Mouse (Mus musculus): Measurements from ENCODE around the gene Tmod1. TPM values are rescaled to one million over a fixed set of nuclear protein-coding genes. Genes with fewer than 3 reads are reported as not detected.

The Tmod1 gene
- total RNA-seq, 1 experiment from 2014 or later: 1.2 TPM

GRCm38 (mm10) chr4:46117536-46117935 is 78.8 kb downstream of the Tmod1 start:
- ATAC-seq (ENCODE audit: extremely low read depth, insufficient number of reproducible peaks, low FRiP score, poor library complexity, severe bottlenecking): no peak

- no peak for ATAC-seq (ENCODE audit: extremely low read depth, insufficient number of reproducible peaks, low FRiP score, poor library complexity, severe bottlenecking)
Observed at GRCm38 (mm10) chr4:46119514-46120094, 80.9 kb downstream of the Tmod1 start.

- no peak for ATAC-seq (ENCODE audit: extremely low read depth, insufficient number of reproducible peaks, low FRiP score, poor library complexity, severe bottlenecking)
Observed at GRCm38 (mm10) chr4:46120767-46121166, 82.0 kb downstream of the Tmod1 start.

DNA sequence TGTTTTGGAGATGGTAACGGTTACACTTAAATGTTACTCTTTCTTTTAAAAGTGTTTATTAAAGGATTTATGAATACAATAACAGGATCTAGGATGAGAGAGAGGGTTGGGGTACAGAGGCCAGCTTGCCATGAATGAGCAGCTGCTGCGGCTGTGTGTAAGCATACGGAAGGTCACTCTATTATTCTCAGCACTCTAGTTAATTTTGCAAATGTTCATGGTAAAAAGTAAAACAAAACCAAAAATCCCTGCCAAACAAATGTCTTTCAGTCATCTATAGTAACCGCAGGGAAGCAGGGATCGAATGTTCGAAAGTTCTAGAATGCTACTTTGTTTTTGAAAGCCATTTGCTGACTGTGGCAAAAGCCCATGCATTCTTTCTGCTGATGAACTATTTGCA is 84.6 kb downstream of the Tmod1 start:
- ATAC-seq (ENCODE audit: extremely low read depth, insufficient number of reproducible peaks, low FRiP score, poor library complexity, severe bottlenecking): no peak

GRCm38 (mm10) chr4:46126541-46126940 is 87.8 kb downstream of the Tmod1 start:
- ATAC-seq (ENCODE audit: extremely low read depth, insufficient number of reproducible peaks, low FRiP score, poor library complexity, severe bottlenecking): peak; percentile 73

DNA sequence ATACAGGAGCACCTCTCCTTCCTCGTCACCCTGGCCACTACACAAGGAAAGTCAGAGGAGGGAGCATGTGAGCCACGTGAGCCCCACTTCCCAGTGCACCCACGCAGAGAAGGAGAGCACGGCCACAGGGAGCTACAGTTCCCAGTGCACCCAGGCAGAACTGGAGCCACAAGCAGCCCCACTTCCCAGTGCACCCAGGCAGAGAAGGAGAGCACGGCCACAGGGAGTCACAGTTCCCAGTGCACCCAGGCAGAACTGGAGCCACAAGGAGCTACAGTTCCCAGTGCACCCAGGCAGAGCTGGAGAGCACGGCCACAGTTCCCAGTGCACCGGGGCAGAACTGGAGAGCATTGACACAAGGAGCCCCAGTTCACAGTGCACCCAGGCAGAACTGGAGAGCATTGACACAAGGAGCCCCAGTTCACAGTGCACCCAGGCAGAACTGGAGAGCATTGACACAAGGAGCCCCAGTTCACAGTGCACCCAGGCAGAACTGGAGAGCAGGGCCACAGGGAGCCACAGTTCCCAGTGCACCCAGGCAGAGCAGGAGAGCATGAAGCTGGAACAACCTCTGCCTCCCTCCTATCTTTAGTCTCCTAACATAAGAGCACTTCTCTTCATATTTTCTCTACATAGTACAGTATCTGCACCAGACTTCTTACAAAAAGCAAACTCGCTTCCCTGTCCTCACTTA is 90.7 kb downstream of the Tmod1 start:
- no peak for ATAC-seq (ENCODE audit: extremely low read depth, insufficient number of reproducible peaks, low FRiP score, poor library complexity, severe bottlenecking)

- no peak for ATAC-seq (ENCODE audit: extremely low read depth, insufficient number of reproducible peaks, low FRiP score, poor library complexity, severe bottlenecking)
Observed at GRCm38 (mm10) chr4:46130221-46130620, 91.5 kb downstream of the Tmod1 start.

DNA sequence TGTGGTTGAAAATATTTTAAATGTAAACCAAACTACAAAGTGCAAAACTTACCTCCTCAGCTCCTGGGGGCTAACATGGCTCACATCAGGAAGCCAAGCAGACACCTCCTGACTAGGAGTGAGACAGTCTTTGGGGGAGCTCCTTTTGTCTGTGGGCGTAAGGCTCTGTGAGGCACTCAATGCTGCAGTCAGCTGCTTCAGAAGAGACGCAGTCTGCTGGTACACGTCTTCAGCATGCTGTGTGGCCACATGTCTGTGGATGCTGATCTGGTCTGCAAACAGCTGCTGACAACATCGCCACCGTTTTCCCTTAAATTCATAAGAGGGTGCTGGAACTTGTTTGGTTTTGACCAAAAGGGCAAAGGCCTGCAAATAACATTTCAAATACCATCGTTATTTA is 93.1 kb downstream of the Tmod1 start:
- no peak for ATAC-seq (ENCODE audit: extremely low read depth, insufficient number of reproducible peaks, low FRiP score, poor library complexity, severe bottlenecking)

DNA sequence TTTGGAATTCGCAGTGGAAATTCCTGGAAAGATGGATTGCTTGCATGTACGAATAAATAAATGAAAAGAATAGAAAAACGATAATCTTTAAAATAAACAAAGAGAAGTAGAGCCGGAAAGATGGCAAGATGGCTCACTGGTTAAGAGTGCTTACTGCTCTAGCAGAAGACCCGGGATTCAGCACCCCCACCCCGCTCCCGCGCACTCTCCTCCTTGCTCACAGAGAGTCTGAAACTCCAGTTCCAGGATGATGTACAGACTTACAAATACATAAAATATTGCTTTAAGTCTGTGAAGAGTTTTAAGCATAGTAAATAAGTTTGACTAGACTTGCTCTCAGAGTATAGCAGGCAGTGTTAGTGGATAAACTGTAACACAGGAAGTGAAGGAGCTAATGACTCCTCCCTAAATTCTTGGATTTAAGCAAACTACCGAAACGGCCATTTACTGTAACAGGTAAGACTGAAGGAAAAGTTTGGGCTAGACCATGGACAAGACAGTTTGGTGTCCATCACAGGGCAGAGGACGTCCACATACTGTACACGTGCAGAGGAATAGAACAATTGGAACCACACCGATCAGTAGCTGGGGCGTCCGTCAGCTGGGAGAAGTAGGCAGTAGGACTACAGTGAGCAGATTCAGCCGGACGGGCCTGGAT is 99.0 kb downstream of the Tmod1 start:
- no peak; the same call in 1 of the 2 replicates for ATAC-seq (ENCODE audit: extremely low read depth, insufficient number of reproducible peaks, low FRiP score, poor library complexity, severe bottlenecking)

- ATAC-seq (ENCODE audit: extremely low read depth, insufficient number of reproducible peaks, low FRiP score, poor library complexity, severe bottlenecking): peak; percentile 70
Observed at GRCm38 (mm10) chr4:46138287-46139222, 99.8 kb downstream of the Tmod1 start, which contains the start of the genes Ncbp1 and Tstd2. TSS of gene Ncbp1 (plus strand) at chr4:46138613. TSS of gene Tstd2 (minus strand) at chr4:46138694.

GRCm38 (mm10) chr4:46144323-46144722 is 105.6 kb downstream of the Tmod1 start:
- ATAC-seq (ENCODE audit: extremely low read depth, insufficient number of reproducible peaks, low FRiP score, poor library complexity, severe bottlenecking): peak; percentile 33; the same call in 1 of the 2 replicates

- no peak for ATAC-seq (ENCODE audit: extremely low read depth, insufficient number of reproducible peaks, low FRiP score, poor library complexity, severe bottlenecking)
Observed at GRCm38 (mm10) chr4:46146881-46147280, 108.1 kb downstream of the Tmod1 start.

- no peak for ATAC-seq (ENCODE audit: extremely low read depth, insufficient number of reproducible peaks, low FRiP score, poor library complexity, severe bottlenecking)
Observed at GRCm38 (mm10) chr4:46151903-46152544, 113.3 kb downstream of the Tmod1 start.

GRCm38 (mm10) chr4:46164027-46164426 is 125.3 kb downstream of the Tmod1 start:
- no peak for ATAC-seq (ENCODE audit: extremely low read depth, insufficient number of reproducible peaks, low FRiP score, poor library complexity, severe bottlenecking)

Other genes with a start within 250 kb of the Tmod1 start
- gene Aldh1b1, start 239.9 kb upstream of the Tmod1 start, total RNA-seq (2017): 5.0 TPM in 2 replicates
- not detected in 2 replicates for gene Igfbpl1, start 212.0 kb upstream of the Tmod1 start, total RNA-seq (2017)
- not detected in 2 replicates for gene Stra6l, start 190.3 kb upstream of the Tmod1 start, total RNA-seq (2017)
- 0.47 and 0.86 TPM in 2 replicates for gene Ccdc180, start 148.6 kb upstream of the Tmod1 start, total RNA-seq (2017)
- gene Tdrd7, start 73.6 kb upstream of the Tmod1 start, total RNA-seq (2017): 45.1 and 53.4 TPM in 2 replicates
- 39.9 and 42.0 TPM in 2 replicates for gene Ncbp1, start 99.7 kb downstream of the Tmod1 start, total RNA-seq (2017)
- gene Tstd2, start 99.8 kb downstream of the Tmod1 start, total RNA-seq (2017): 27.4 and 31.9 TPM in 2 replicates
- 62.5 and 81.4 TPM in 2 replicates for gene Xpa, start 157.4 kb downstream of the Tmod1 start, total RNA-seq (2017)